Comparison of ENCODE assay signal across 29 mouse cellular contexts in genomic region chr17:27765066-27765465, GRCm38 (mm10). TPM values are rescaled to one million over a fixed set of nuclear protein-coding genes. Genes with fewer than 3 reads are reported as not detected.
"Had no signal": no experiment of that assay in that cellular context is flagged by ENCODE, and none has a peak within 500 bp of the region (broad histone marks: within the 10 kb centered on the region; RNA-seq: fewer than 3 reads in every experiment).

No protein-coding gene starts in this region.

- H3K9me3 ChIP-seq: hindbrain, embryonic 13.5 days; hindbrain, embryonic 15.5 days; limb, embryonic 10.5 days had no signal

- H3K27ac ChIP-seq: heart, embryonic 10.5 days; hindbrain, embryonic 13.5 days; hindbrain, embryonic 15.5 days; hindbrain, postnatal 0 days; layer of hippocampus, adult 2 months; left cerebral cortex, adult 2 months; limb, embryonic 10.5 days; limb, embryonic 12.5 days; liver, embryonic 13.5 days had no signal

- H3K27me3 ChIP-seq: heart, embryonic 12.5 days; hindbrain, embryonic 13.5 days; hindbrain, embryonic 15.5 days; limb, embryonic 12.5 days; liver, embryonic 13.5 days had no signal

- ATAC-seq: hindbrain, postnatal 0 days; intestine, postnatal 0 days had no signal

- DNase-seq: gastrocnemius, postnatal 14 days; gastrocnemius, postnatal 36 days; heart, adult 18-20 months; heart, postnatal 10 days; kidney, adult 18-20 months; kidney, adult 8-10 months; kidney, postnatal 10 days; kidney, postnatal 25 days; kidney, postnatal 4 days; liver; liver, embryonic 13.5 days had no signal

- H3K4me3 ChIP-seq: heart, embryonic 10.5 days; heart, embryonic 12.5 days; hindbrain, embryonic 13.5 days; hindbrain, embryonic 15.5 days; layer of hippocampus, adult 2 months; left cerebral cortex, adult 2 months; limb, embryonic 10.5 days; limb, embryonic 12.5 days; liver, embryonic 13.5 days had no signal

- H3K4me1 ChIP-seq: limb, embryonic 10.5 days; limb, embryonic 12.5 days had no signal

RNA-seq across cellular contexts. Expression of gene Spdef, which starts 36.3 kb away (rescaled TPM):
- total RNA-seq: gastrocnemius, adult 18-20 months; gastrocnemius, adult 8-10 months; gastrocnemius, postnatal 36 days; heart, adult 8-10 months; heart, postnatal 25 days; hematopoietic stem cell, adult 5-6 weeks; layer of hippocampus, postnatal 25 days had no signal
- polyA plus RNA-seq: hindbrain, embryonic 11.5 days; liver, embryonic 11.5 days; liver, embryonic 13.5 days had no signal
